Mouse (Mus musculus) left cerebral cortex, adult 2 months (tissue): Measurements from ENCODE around the gene Krtap14. TPM values are rescaled to one million over a fixed set of nuclear protein-coding genes. Genes with fewer than 3 reads are reported as not detected.

Experiments
- DNase-seq, 2 experiments: peaks; one replicate each; pipeline ENCODE4 v3.0.0; 2021 to 2022; ENCODE audit warnings: low spot score in 2 of 2, mixed read lengths in 1 of 2; ENCODE audit errors: extremely low spot score in 1 of 2
- H3K27ac ChIP-seq: fragments of 200-600 bp; 2 replicates; pipeline ENCODE4 v1.8.1; 2022
- H3K4me3 ChIP-seq: fragments of 200-600 bp; 2 replicates; pipeline ENCODE4 v1.8.1; 2022
- CTCF ChIP-seq: fragments of 200-600 bp; IDR thresholded peaks from 2 replicates; pipeline ENCODE4 v1.8.1; 2022; ENCODE audit warnings: antibody characterized with exemption, mild to moderate bottlenecking, moderate library complexity
- intact Hi-C: fragments of 180-260 bp; cut with DNase I; formaldehyde crosslinking; loops from one replicate; pipeline ENCODE4 v1.15.1; 2025
- total RNA-seq, 2 experiments: library from RNA; stranded (reverse); gene quantifications; 2 replicates each; pipeline ENCODE4 v1.2.3; 2021

The Krtap14 gene
- total RNA-seq, 2 experiments from 2014 or later: not detected

DNA sequence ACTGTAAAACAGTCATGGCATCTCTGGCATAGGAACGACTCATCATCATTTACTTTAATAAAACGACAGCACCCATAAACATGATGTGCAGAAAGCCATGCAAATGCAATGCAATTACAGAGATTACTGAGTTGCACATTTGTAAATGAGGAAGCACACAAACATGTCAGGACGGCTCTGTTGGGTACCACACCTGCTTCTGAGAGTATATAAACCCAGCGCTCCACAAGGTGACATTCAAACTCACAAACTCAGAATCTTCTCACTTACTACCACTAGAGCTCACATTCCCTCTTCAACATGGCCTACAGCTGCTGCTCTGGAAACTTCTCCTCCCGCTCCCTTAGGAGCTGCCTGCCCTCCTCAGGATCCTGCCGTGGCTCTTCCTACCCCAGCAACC lies 48.3 kb downstream of the Krtap14 start, which contains the start of gene Gm5965:
Gene Gm5965 (plus strand): TSS at position 301 of the 400 bp plus-strand sequence.
- TF ChIP-seq CTCF: no peak
- Histone ChIP-seq H3K4me3 (no peak within 1 kb of the TSS), H3K27ac (no peak within 1 kb of the TSS)
- no peak for DNase-seq
- intact Hi-C loops: no loop called here

- intact Hi-C loops: no loop called here
- no peak within 1 kb of the TSS for H3K27ac ChIP-seq
- no peak for DNase-seq
- no peak for TF ChIP-seq CTCF
- H3K4me3 ChIP-seq: no peak within 1 kb of the TSS
These were observed 51.8 kb downstream of the Krtap14 start, which contains the start of gene 2310057N15Rik for GRCm38 (mm10) chr16:88774106-88774505. Gene 2310057N15Rik, minus strand, starts transcription at chr16:88774206.

Other genes starting within 250 kb of the Krtap14 start
- not detected for gene Krtap24-1, start 213.9 kb downstream of the Krtap14 start, total RNA-seq
- gene 2310079G19Rik, start 198.5 kb downstream of the Krtap14 start, total RNA-seq: not detected
- not detected for gene Krtap26-1, start 178.3 kb downstream of the Krtap14 start, total RNA-seq
- not detected for gene Krtap27-1, start 154.5 kb downstream of the Krtap14 start, total RNA-seq
- not detected for gene 2310061N02Rik, start 118.2 kb downstream of the Krtap14 start, total RNA-seq
- gene Krtap13-1, start 97.3 kb downstream of the Krtap14 start, total RNA-seq: not detected
- gene Krtap13, start 74.5 kb downstream of the Krtap14 start, total RNA-seq: not detected
- not detected for gene 2310034C09Rik, start 67.3 kb downstream of the Krtap14 start, total RNA-seq
- not detected for gene 2310057N15Rik, start 51.9 kb downstream of the Krtap14 start, total RNA-seq
- gene Gm5965, start 48.2 kb downstream of the Krtap14 start, total RNA-seq: not detected
- not detected for gene Gm20741, start 13.9 kb downstream of the Krtap14 start, total RNA-seq
- gene Krtap15, start 5.9 kb downstream of the Krtap14 start, total RNA-seq: not detected
- not detected for gene Krtap19-1, start 43.3 kb upstream of the Krtap14 start, total RNA-seq
- gene Krtap19-2, start 48.1 kb upstream of the Krtap14 start, total RNA-seq: not detected
- gene Krtap19-3, start 51.9 kb upstream of the Krtap14 start, total RNA-seq: not detected
- gene Krtap19-4, start 58.9 kb upstream of the Krtap14 start, total RNA-seq: not detected
- gene Krtap19-5, start 70.3 kb upstream of the Krtap14 start, total RNA-seq: not detected
- gene Krtap19-9b, start 106.1 kb upstream of the Krtap14 start, total RNA-seq: not detected
- not detected for gene Krtap16-3, start 136.7 kb upstream of the Krtap14 start, total RNA-seq
- gene Krtap22-2, start 184.6 kb upstream of the Krtap14 start, total RNA-seq: not detected
- gene Gm10229, start 189.1 kb upstream of the Krtap14 start, total RNA-seq: not detected
- gene Krtap6-1, start 205.6 kb upstream of the Krtap14 start, total RNA-seq: not detected
- gene Gm10228, start 215.3 kb upstream of the Krtap14 start, total RNA-seq: not detected
- gene Krtap6-5, start 221.7 kb upstream of the Krtap14 start, total RNA-seq: not detected
- not detected for gene 1110025L11Rik, start 237.9 kb upstream of the Krtap14 start, total RNA-seq